Mouse (Mus musculus) forebrain, postnatal 0 days (tissue): Measurements from ENCODE around the gene 4930578G10Rik. TPM values are rescaled to one million over a fixed set of nuclear protein-coding genes. Genes with fewer than 3 reads are reported as not detected.

ENCODE experiments used
- ATAC-seq: fragments of 200-750 bp; cut with Nextera tagmentation; 2 replicates; pipeline ENCODE4 v1.8.0; 2017; ENCODE audit warnings: mild to moderate bottlenecking, moderate library complexity
- DNase-seq: peaks from one replicate; pipeline ENCODE4 v3.0.0-alpha.2; 2015
- H3K27ac ChIP-seq: fragments of 300-500 bp; sonication (generic); 2 replicates; pipeline ENCODE4 v1.5.1; 2014; ENCODE audit warnings: low read depth, mild to moderate bottlenecking, antibody characterized with exemption, low read length, moderate library complexity, mixed read lengths
- H3K27me3 ChIP-seq: fragments of 300-500 bp; sonication (generic); 2 replicates; pipeline ENCODE4 v1.6.1; 2014; ENCODE audit warnings: mild to moderate bottlenecking, low read length, mixed read lengths; ENCODE audit not compliant: insufficient read depth
- H3K36me3 ChIP-seq: fragments of 300-500 bp; sonication (generic); 2 replicates; pipeline ENCODE4 v1.6.1; 2014; ENCODE audit warnings: mild to moderate bottlenecking, moderate library complexity; ENCODE audit not compliant: insufficient read depth
- H3K4me1 ChIP-seq: fragments of 300-500 bp; sonication (generic); 2 replicates; pipeline ENCODE4 v1.6.1; 2014; ENCODE audit warnings: antibody characterized with exemption; ENCODE audit not compliant: insufficient read depth
- H3K4me2 ChIP-seq: fragments of 300-500 bp; sonication (generic); 2 replicates; pipeline ENCODE4 v1.6.1; 2014; ENCODE audit warnings: low read depth, mild to moderate bottlenecking, moderate library complexity
- H3K4me3 ChIP-seq: fragments of 300-500 bp; sonication (generic); 2 replicates; pipeline ENCODE4 v1.5.1; 2014; ENCODE audit warnings: low read depth, low read length, mixed read lengths
- H3K9ac ChIP-seq: fragments of 300-500 bp; sonication (generic); 2 replicates; pipeline ENCODE4 v1.6.1; 2014; ENCODE audit warnings: mild to moderate bottlenecking
- H3K9me3 ChIP-seq: fragments of 300-500 bp; sonication (generic); 2 replicates; pipeline ENCODE4 v1.6.1; 2016; ENCODE audit warnings: low read length
- CTCF ChIP-seq: sonication (generic); IDR thresholded peaks from 2 replicates; pipeline ENCODE4 v1.5.1; 2016; ENCODE audit warnings: antibody characterized with exemption, control low read depth, low read depth
- WGBS: fragments of 180-500 bp; shearing (Covaris S2); extraction: QIAGEN DNeasy Blood & Tissue Kit; methylation state at CpG from one replicate; pipeline ENCODE4 v1.1.7; 2014; 5-methylcytosine and 5-hydroxymethylcytosine counted together
- polyA plus RNA-seq: library from polyadenylated mRNA; unstranded; fragments of >200 nt; fragmentation: Nextera tagmentation; extraction: Ambion mirVana; gene quantifications from 2 replicates; pipeline ENCODE4 v1.2.1, GENCODE M21; 2015
- total RNA-seq: library from RNA; depleted of rRNA; stranded (reverse); fragments of >200 nt; gene quantifications from 2 replicates; pipeline ENCODE4 v1.2.3, GENCODE M21; 2014; rRNA removed

4930578G10Rik gene
- total and polyA plus RNA-seq, 2 experiments from 2014 or later: 0.56 TPM; not detected in 1

GRCm38 (mm10) chr4:42879829-42880676 lies 144.7 kb downstream of the 4930578G10Rik start:
- WGBS: 83% methylated on average over 16 of the region's 16 CpGs
- H3K4me3 ChIP-seq: no peak overlapping the region
- ATAC-seq (no peak), DNase-seq (no peak)
- no peaks in the 10 kb centered on the region for H3K9me3 ChIP-seq
- no peak for TF ChIP-seq CTCF
- no peak overlapping the region for H3K4me2 ChIP-seq
- H3K4me1 ChIP-seq: no peaks in the 10 kb centered on the region
- H3K9ac ChIP-seq: no peak overlapping the region
- no peaks in the 10 kb centered on the region for H3K36me3 ChIP-seq
- H3K27me3 ChIP-seq: no peaks in the 10 kb centered on the region
- no peak overlapping the region for H3K27ac ChIP-seq

- H3K4me2 ChIP-seq: no peak overlapping the region
- no peaks in the 10 kb centered on the region for H3K9me3 ChIP-seq
- ATAC-seq (no peak), DNase-seq (no peak)
- 33% methylated on average over 1 of the region's 1 CpGs for WGBS
- no peak overlapping the region for H3K9ac ChIP-seq
- H3K4me1 ChIP-seq: no peaks in the 10 kb centered on the region
- no peaks in the 10 kb centered on the region for H3K27me3 ChIP-seq
- no peaks in the 10 kb centered on the region for H3K36me3 ChIP-seq
- H3K4me3 ChIP-seq: no peak overlapping the region
- no peak overlapping the region for H3K27ac ChIP-seq
- TF ChIP-seq CTCF: no peak
Measured at GRCm38 (mm10) chr4:42880677-42880948, 145.3 kb downstream of the 4930578G10Rik start.

DNA sequence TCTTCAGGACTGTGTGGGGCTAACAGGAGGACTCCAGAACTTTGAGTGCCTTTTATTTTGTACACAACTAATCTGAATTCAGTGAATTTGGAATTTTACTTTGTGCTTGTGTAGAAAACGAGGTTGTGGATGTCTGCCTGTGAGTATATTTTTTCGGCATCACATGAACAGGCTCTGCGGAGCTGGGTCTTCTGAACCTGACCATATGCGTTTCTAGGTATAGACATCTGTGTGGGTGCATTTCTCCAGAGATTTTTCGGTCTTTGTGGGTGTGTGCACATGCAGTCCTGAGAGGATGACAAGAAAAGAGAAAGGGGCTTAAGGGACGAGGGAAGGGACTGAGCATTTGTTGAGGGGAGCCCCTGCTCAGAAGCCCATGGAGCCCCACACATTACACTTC lies 151.6 kb downstream of the 4930578G10Rik start:
- no peak for DNase-seq
- H3K27ac ChIP-seq: no peak overlapping the region

DNA sequence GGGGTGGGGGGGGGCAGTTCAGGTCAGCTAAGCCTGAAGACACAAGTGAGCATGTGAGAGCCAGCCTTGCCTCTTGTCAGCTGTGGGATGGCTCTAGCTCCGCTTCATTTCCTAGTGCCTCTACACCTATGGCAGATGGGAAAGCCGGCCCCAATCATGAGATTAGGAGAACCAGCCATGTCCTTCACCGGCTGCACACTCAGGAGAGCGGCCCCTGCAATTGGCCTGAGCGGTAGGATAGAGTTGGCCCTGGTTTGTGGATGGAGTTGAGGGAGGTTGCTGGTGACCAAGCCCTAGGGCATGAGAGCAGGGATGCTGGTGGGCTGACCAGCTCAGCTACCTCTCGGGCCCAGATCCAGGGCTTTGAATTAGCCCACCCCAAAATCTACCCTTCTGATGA lies 153.5 kb downstream of the 4930578G10Rik start:
- H3K27ac ChIP-seq: no peak overlapping the region
- no peak for TF ChIP-seq CTCF
- WGBS: 95% methylated on average over 6 of the region's 6 CpGs
- ATAC-seq (no peak), DNase-seq (no peak)
- H3K4me1 ChIP-seq: no peaks in the 10 kb centered on the region
- H3K9me3 ChIP-seq: no peaks in the 10 kb centered on the region
- H3K4me3 ChIP-seq: no peak overlapping the region
- H3K36me3 ChIP-seq: no peaks in the 10 kb centered on the region
- no peak overlapping the region for H3K4me2 ChIP-seq
- no peak overlapping the region for H3K9ac ChIP-seq
- H3K27me3 ChIP-seq: 0 out of 2 replicates have a peak, but pooled peaks cover 4% of the 10 kb centered on the region

More for the DNA sequence above, 151.6 kb downstream of the 4930578G10Rik start:
- H3K4me1 ChIP-seq: no peaks in the 10 kb centered on the region
- H3K9ac ChIP-seq: no peak overlapping the region
- no peak overlapping the region for H3K4me3 ChIP-seq
- no peaks in the 10 kb centered on the region for H3K9me3 ChIP-seq
- H3K4me2 ChIP-seq: no peak overlapping the region
- H3K36me3 ChIP-seq: no peaks in the 10 kb centered on the region
- TF ChIP-seq CTCF: no peak
- no peak for ATAC-seq
- 85% methylated on average over 6 of the region's 6 CpGs for WGBS
- 0 out of 2 replicates have a peak, but pooled peaks cover 4% of the 10 kb centered on the region for H3K27me3 ChIP-seq

DNA sequence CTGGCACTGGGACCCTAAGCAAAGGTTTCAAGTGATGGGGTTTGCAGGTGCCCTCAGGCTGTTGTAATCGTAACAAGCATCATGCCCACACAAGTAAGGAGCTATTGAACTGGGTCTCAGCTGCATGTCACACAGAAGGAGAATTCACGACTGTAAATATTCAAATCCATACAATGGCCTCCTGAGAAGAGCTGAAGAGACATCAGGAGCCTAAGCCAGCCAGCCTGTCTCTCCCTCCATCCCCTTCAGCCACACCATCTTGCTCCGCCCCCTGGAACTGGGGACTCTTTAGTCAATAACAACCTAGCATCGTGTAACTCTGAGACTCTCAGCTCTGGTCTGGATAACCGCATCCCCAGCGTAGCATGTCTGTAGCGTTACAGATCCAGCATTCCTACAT lies 155.8 kb downstream of the 4930578G10Rik start:
- DNase-seq: no peak
- Histone ChIP-seq H3K27me3 (0 out of 2 replicates have a peak, but pooled peaks cover 4% of the 10 kb centered on the region), H3K9ac (no peak overlapping the region), H3K9me3 (no peaks in the 10 kb centered on the region), H3K36me3 (no peaks in the 10 kb centered on the region), H3K4me3 (no peak overlapping the region), H3K4me1 (no peaks in the 10 kb centered on the region), H3K4me2 (no peak overlapping the region), H3K27ac (no peak overlapping the region)
- no peak for ATAC-seq
- 65% methylated on average over 7 of the region's 7 CpGs for WGBS
- no peak for TF ChIP-seq CTCF

- H3K27ac ChIP-seq: no peak overlapping the region
- no peak for DNase-seq
- H3K36me3 ChIP-seq: no peaks in the 10 kb centered on the region
- TF ChIP-seq CTCF: no peak
- 0 out of 2 replicates have a peak, but pooled peaks cover 4% of the 10 kb centered on the region for H3K27me3 ChIP-seq
- no peak overlapping the region for H3K4me3 ChIP-seq
- no peaks in the 10 kb centered on the region for H3K9me3 ChIP-seq
- no peak overlapping the region for H3K4me2 ChIP-seq
- no peak overlapping the region for H3K9ac ChIP-seq
- H3K4me1 ChIP-seq: no peaks in the 10 kb centered on the region
- 0 out of 2 replicates have a peak, but pooled peaks have one; percentile 10 for ATAC-seq
- 27% methylated on average over 7 of the region's 7 CpGs for WGBS
Measured at GRCm38 (mm10) chr4:42895118-42895517, 159.8 kb downstream of the 4930578G10Rik start.

Other genes with a start within 250 kb of the 4930578G10Rik start
- 0.54 TPM in 1 of 2 replicates, not detected in the other for gene Fam205a2, start 207.4 kb upstream of the 4930578G10Rik start, total RNA-seq
- gene Fam205a2, start 207.4 kb upstream of the 4930578G10Rik start, polyA plus RNA-seq: not detected in 2 replicates
- not detected in 2 replicates for gene Gm10591, start 123.3 kb upstream of the 4930578G10Rik start, total RNA-seq
- not detected in 2 replicates for gene Gm10591, start 123.3 kb upstream of the 4930578G10Rik start, polyA plus RNA-seq
- gene Gm2564, start 105.8 kb upstream of the 4930578G10Rik start, total RNA-seq: not detected in 2 replicates
- gene Gm2564, start 105.8 kb upstream of the 4930578G10Rik start, polyA plus RNA-seq: 0.40 TPM in 1 of 2 replicates, not detected in the other
- gene Ccl27b, start 80.3 kb upstream of the 4930578G10Rik start, total RNA-seq: not detected in 2 replicates
- gene Ccl27b, start 80.3 kb upstream of the 4930578G10Rik start, polyA plus RNA-seq: not detected in 2 replicates
- gene Il11ra2, start 73.7 kb upstream of the 4930578G10Rik start, total RNA-seq: 0.43 TPM in 1 of 2 replicates, not detected in the other
- gene Il11ra2, start 73.7 kb upstream of the 4930578G10Rik start, polyA plus RNA-seq: not detected in 2 replicates
- gene Ccl19, start 21.0 kb downstream of the 4930578G10Rik start, total RNA-seq: not detected in 2 replicates
- not detected in 2 replicates for gene Ccl19, start 21.0 kb downstream of the 4930578G10Rik start, polyA plus RNA-seq
- 0.52 TPM in 1 of 2 replicates, not detected in the other for gene Ccl21a, start 38.4 kb downstream of the 4930578G10Rik start, total RNA-seq
- 0.22 and 0.58 TPM in 2 replicates for gene Ccl21a, start 38.4 kb downstream of the 4930578G10Rik start, polyA plus RNA-seq
- gene Fam205a1, start 118.3 kb downstream of the 4930578G10Rik start, total RNA-seq: not detected in 2 replicates
- gene Fam205a1, start 118.3 kb downstream of the 4930578G10Rik start, polyA plus RNA-seq: 0.05 TPM in 1 of 2 replicates, not detected in the other
- 0.23 TPM in 1 of 2 replicates, not detected in the other for gene Gm12394, start 121.2 kb downstream of the 4930578G10Rik start, total RNA-seq
- gene Gm12394, start 121.2 kb downstream of the 4930578G10Rik start, polyA plus RNA-seq: 0.16 and 0.41 TPM in 2 replicates
- not detected in 2 replicates for gene Fam205c, start 138.7 kb downstream of the 4930578G10Rik start, total RNA-seq
- 1.8 and 3.2 TPM in 2 replicates for gene Fam205c, start 138.7 kb downstream of the 4930578G10Rik start, polyA plus RNA-seq
- 77.2 and 82.7 TPM in 2 replicates for gene Phf24, start 181.1 kb downstream of the 4930578G10Rik start, total RNA-seq
- gene Phf24, start 181.1 kb downstream of the 4930578G10Rik start, polyA plus RNA-seq: 38.2 and 42.3 TPM in 2 replicates
- gene Dnajb5, start 214.3 kb downstream of the 4930578G10Rik start, total RNA-seq: 81.0 and 106 TPM in 2 replicates
- 46.8 and 50.7 TPM in 2 replicates for gene Dnajb5, start 214.3 kb downstream of the 4930578G10Rik start, polyA plus RNA-seq
- gene 1700022I11Rik, start 234.1 kb downstream of the 4930578G10Rik start, total RNA-seq: not detected in 2 replicates
- 0.23 and 0.63 TPM in 2 replicates for gene 1700022I11Rik, start 234.1 kb downstream of the 4930578G10Rik start, polyA plus RNA-seq